Mouse (Mus musculus) adrenal gland, postnatal 10 days (tissue): Measurements from ENCODE around the gene Lrg1. TPM values are rescaled to one million over a fixed set of nuclear protein-coding genes. Genes with fewer than 3 reads are reported as not detected.
"Not testable (repeated sequence)": the region's sequence is repeated elsewhere in the genome, so short reads cannot be mapped to it uniquely, and the experiment has no call there.

Experiments
- DNase-seq: peaks from one replicate; pipeline ENCODE4 v3.0.0; 2021; ENCODE audit warnings: mixed read lengths
- total RNA-seq, 2 experiments: library from RNA; stranded (reverse); gene quantifications; 2 replicates each; pipeline ENCODE4 v1.2.3; 2021

Lrg1 gene
- total RNA-seq, 2 experiments from 2014 or later, result 41.0 to 55.6 TPM

DNA sequence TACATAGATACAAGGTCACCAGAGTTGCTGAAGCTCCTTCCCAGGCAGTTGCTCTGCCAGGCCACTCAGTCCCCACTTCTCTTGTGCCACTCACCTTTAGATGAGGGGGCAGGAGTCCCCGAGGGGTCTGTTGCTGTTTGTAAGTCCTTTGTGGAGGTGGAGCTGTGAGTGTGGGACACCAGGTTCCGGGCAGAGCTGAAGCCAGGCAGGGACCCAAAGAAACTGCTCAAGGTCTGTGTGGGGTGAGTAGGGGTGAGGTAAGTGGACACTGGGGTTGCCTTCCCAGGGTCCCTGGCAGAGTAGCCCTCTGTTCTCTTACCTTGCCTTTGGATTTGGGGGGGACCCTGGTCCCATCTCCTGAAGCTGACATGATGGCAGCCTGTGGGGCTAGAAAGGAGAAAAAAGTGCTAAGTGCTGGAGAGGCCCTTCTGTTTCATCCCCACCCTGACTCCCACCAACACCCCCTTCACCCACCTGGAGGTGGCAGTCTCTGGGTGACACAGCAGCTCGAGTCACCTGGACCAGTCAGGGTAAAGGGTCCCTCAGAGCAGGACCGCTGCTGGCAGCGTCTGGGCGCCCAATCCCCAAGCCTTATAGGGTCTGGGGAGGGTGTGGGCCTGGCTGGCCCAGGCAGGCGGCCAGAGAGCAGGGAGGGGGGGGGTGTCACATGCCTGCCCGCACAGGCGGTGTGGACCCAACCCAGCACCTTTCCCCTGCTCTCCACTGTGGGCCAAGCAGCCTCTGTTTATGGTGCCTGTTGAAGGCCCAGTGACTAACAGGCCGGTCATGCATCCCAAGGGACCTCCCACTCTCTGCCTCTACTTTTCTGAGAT, 12.4 kb downstream of the Lrg1 start, which contains the start of gene Plin4:
Plin4 (minus strand) TSS at position 585 of the 833 bp plus-strand sequence.
- DNase-seq, result peak; percentile 79

DNA sequence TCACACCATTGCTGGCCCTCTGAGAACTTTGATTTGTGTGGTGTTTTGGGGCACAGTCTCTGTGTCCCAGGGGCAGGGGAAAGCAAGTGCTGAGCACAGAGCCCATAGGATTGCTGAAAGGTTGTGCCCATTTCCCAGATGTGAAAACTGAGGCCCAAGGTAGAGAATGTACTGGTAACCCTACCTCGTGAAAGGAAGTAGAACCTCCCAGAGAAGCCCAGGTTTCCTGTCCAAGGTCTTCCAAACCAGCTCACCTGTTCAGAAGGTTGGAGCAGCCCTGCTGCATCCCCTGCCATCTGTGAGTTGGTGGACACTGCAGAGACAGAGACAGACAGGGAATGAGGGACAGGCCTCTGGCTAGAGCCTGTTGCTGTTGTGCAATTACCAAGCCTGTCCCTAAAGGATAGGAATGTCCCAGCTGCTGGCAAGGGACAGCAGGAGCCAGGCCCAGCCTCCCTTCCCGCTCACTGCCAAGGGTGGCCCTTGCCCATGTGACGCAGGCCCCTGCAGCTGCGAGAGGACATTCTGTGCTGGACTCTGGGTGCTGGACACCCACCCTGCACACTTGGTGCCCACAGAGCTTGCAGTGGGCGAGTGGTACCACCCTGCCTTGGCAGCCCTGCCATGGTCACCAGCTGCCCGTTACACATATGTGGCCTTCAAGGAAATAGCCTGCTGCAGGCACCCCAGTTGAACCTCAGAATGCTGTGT, 13.3 kb downstream of the Lrg1 start:
- DNase-seq, result peak; percentile 86

DNA sequence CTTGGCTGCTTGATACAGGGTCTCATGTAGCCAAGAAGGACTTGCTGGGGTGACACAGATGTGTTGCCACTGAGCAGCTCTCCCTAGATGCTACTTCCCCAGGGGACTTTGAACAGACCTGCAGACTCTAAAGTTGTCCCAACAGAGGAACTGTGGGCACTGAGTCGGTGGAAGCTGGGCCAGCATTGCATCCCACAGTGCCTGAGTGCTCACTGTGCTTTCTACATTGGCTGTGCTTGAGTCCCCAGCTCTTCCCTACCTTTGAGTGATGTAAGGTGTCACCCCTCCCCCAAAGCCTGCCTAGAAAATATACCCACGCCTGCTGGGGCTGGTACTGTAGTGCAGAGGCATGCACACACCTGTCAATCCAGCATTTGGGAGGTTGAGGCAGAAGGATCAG, 14.1 kb downstream of the Lrg1 start:
- peak; percentile 32 for DNase-seq

DNA sequence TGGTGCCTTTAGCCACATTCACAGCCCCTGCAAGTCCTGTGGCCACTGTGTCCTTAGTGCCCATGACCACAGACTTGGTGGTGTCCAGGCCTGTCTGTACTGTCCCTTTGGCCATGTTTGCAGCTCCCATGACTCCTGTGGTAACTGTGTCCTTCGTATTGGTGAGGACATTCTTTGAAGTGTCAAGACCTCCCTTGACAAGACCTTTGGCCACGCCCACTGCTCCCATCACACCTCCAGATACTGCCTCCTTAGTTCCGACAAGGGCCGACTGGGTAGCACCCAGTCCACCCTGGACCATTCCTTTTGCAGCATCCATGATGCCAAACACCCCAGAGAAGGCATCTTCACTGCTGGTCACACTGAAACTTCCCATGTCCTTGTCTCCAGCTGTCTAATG, 14.8 kb downstream of the Lrg1 start:
- DNase-seq, result peak; percentile 11

DNA sequence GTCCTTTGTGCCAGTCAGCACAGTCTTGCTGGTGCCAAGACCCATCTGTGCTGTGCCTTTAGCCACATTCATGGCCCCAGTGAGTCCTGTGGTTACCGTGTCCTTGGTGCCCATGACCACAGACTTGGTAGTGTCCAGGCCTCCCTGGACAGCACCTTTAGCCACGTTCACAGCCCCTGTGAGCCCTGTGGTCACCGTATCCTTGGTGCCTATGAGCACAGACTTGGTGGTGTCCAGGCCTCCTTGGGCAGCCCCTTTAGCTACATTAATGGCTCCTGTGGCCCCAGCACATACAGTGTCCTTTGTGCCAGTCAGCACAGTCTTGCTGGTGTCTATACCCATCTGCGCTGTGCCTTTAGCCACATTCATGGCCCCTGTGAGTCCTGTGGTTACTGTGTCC, 15.4 kb downstream of the Lrg1 start:
- not testable (repeated sequence) for DNase-seq

DNA sequence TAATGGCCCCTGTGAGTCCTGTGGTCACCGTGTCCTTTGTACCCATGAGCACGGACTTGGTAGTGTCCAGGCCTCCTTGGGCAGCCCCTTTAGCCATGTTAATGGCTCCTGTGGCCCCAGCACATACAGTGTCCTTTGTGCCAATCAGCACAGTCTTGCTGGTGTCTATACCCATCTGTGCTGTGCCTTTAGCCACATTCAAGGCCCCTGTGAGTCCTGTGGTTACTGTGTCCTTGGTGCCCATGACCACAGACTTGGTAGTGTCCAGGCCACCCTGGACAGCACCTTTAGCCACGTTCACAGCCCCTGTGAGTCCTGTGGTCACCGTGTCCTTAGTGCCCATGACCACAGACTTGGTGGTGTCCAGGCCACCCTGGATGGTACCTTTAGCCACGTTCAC, 17.0 kb downstream of the Lrg1 start:
- peak; percentile 5 for DNase-seq

DNA sequence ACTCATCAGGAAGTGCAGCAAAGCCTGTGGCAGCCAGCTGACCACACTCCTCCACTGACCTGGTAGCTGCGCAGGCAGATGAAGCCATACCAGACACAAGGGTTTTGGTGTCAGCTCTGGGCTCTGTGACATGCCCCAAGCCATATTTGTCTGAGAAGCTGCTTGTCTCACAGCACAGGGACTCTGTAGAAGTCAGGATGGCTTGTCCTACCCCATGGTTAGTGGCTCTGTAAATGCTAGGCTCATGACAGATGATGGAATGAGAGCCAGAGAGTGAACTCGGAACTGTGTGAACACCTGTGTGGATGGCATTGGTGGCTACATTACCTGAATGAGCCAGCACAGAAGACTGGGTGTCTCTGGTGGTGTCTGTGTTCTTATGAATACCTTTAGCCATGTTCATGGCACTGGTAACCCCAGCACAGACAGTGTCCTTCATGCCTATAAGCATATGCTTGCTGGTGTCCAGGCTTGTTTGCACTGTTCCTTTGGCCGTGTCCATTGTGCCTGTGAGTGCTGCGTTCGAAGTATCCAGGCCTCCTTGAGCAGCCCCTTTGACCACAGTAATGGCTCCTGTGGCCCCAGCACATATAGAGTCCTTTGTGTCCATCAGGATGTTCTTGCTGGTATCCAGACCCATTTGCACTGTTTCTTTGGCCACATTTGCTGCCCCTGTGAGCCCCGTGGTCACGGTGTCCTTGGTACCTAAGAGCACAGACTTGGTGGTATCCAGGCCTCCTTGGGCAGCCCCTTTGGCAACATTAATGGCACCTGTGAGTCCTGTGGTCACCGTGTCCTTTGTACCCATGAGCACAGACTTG, 18.1 kb downstream of the Lrg1 start:
- DNase-seq, result peak; percentile 27

DNA sequence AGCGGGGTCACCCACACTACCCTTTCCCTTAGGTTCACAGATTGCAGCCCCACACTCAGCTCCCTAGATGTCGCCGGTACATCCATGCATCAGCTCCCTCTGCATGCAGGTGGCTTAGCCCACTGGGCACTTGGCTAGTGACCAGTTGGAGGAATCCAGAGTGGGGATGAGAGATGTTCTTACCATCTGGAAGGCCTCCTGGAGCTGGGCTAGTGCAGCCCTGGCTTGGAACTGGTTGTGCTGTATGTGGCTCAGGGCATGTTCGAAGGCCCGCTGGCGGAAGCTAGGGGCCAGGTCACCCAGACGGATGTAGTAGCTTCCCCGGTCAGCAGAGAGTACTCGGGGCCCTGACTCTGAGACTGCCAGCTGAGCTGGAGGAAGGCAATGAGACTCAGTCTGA, 18.9 kb downstream of the Lrg1 start:
- DNase-seq, result no peak

DNA sequence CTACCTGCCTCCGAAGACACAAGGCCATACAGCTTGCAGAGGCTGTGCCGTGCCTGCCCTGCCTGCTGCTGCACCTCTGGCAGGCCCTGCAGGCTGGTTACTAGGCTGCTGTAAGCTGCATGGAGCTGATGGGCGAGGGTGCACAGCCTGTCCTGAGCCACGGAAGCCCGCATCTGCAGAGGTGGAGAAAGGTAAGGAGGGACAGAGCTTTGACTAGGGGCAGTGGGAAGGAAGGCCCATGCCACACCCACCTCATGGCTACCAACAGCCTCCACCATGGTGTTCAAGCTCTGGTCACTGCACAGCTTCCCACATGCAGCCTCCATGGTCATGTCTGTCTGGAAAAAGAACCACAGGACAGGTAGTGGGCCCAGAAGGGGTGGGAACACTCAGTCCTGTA, 19.6 kb downstream of the Lrg1 start:
- DNase-seq, result no peak

DNA sequence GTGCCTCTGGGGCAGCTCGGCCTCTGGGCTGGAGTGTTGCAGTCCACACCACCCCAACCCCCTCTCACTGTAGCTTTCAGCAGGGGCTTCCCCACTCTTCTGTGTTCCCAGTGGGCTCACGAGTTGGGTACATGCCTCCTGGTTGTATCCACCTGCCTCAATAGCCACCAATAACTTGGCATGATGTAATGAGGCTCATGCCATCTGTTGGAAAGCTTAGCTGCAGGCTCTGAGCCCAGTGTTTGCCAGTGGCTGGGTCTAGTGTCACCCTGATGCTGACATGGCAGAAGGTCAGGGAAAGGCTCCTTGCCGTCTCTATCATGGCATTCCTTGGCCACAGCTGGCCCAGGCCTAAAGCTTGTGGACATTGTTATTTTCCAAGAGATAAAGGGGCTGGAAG, 21.0 kb downstream of the Lrg1 start:
- DNase-seq, result no peak

DNA sequence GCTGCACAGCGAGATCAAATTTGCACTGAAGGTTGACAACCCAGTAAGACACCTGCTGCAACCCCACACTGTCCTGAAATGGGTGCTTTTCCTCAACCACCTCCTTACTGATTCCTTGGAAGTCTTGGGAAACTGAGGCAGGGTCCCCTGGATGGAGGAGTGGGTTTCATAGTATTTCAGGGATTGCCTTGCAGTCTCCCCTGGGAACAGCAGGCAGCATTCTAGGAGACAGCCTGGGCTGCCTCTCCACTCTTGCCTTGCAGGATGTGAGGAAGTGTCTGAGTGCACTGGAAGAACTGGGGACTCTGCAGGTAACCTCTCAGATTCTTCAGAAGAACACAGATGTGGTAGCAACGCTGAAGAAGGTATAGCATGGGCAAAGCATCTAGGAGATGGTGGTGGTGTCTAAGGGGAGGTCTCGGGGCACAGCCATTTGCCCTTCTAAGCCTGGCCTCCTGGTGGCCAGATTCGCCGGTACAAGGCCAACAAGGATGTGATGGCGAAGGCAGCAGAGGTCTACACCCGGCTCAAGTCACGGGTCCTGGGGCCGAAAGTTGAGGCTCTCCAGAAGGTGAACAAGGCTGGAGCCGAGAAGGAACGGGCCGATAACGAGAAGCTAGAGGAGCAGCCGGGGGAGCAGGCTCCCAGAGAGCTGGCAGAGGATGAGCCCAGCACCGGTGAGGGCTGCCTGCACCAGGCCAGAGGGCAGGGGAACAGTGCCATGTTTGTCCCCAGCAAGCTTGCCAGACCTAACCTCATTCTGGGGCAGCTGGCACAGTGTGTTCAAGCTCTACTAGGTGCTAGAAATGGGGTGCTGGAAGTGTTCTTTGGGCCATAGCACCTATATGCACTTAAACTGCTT, 22.9 kb downstream of the Lrg1 start:
- peak; percentile 53 for DNase-seq

DNA sequence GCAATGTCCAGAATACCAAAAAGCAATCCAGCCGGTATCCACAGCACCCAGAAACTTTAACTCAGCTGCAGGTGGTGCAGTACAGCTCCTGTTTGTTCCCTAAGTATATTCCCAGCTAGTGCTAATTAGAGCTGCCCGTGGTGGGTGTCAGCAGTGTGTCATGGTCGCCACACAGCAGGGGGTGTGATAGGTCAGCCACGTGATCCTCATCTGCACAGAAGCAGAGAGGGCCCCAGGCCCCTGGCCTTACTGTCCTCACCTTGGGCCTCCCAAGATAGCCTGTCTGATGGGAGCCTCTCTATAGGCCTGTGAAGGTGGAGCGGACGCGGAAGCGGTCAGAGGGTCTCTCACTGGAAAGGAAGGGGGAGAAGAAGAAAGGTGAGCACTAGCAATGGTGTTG, 23.6 kb downstream of the Lrg1 start:
- DNase-seq, result no peak

DNA sequence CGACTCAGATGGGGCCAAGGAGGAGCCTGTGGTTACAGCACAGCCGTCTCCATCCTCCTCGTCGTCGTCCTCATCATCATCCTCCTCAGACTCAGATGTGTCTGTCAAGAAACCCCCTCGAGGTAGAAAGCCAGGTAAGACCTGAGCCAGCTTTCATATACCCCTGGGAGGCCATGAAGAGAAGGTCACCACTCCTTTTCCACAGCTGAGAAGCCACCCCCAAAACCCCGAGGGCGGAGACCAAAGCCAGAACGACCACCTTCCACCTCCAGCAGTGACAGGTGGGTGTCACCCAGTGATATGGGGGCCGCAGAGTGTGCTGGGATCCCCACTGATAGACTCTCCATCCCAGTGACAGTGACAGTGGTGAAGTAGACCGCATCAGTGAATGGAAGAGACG, 24.9 kb downstream of the Lrg1 start:
- DNase-seq, result no peak

DNA sequence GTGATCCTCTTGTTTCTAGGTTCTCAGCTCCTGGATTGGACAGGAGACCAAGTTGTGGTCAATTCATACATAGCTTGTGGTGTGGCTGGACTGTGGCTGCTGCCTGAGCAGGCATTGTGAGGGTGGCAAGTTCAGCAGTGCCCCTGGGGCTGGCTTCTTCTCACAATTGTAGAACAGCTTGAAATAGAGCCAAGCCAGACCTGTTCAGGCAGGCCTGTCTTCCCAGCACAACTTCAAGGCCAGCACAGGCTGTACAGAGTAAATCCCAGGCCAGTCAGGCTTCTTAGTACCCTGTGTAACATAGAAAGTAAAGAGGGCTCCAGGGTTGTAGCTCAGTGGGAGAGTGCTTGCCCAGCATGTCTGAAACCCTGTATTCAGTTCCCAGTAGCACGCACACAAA, 29.0 kb downstream of the Lrg1 start:
- no peak for DNase-seq

DNA sequence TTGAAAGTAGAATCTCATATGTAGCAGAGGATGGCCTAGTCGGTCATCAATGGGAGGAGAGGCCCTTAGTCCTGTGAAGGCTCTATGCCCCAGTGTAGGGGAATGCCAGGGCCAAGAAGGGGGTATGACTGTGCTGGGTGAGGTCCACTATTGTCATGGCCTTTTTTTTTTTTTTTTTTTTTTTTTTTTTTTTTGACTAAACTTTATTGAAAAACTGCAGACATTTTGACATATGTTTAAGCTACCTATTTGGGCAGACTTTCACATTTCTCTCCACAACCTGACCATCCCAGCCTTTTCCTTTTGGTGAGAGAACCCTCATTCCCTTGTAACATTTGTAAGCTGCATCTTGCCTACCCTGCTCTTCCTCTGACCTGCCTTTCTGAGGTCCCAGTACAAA, 29.5 kb downstream of the Lrg1 start:
- no peak for DNase-seq

DNA sequence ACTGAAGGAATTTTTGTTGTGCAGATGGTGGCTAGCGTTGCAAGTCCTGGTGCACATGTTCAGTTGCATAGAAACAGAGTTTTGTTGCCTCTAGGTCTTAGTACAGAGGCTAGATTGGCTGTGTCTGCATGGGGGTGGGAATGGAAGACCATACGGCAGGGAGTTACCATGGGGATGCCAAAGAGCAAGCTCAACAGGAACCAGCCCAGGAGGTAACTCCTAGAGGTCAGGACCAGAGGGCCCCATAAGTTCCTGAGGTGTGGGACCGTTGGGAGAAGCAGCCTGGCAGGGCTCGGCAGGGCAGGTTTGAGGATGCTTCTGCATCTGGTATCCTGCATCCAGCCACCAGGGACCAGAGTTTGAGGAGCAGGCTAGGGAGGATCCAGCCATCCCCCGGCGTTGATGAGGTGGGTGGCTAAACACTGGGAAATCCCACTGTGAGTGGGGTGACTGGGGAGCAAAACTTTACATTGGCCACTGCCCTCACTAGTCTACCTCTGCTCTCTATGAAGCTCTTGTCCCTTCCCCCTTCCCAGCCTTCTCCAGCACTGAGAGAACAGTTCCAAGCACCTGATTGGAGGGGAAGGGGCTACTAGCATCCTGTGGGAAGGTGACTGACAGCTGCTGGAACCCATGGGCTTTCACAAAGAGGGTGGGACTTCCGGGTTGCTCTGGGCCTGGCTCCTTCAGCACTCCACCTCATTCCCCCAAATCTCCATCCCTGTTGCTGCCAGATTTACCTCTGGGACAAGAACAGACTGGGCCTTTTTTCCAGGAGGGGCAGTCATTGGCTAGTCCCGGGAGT, 40.8 kb downstream of the Lrg1 start:
- DNase-seq, result no peak

DNA sequence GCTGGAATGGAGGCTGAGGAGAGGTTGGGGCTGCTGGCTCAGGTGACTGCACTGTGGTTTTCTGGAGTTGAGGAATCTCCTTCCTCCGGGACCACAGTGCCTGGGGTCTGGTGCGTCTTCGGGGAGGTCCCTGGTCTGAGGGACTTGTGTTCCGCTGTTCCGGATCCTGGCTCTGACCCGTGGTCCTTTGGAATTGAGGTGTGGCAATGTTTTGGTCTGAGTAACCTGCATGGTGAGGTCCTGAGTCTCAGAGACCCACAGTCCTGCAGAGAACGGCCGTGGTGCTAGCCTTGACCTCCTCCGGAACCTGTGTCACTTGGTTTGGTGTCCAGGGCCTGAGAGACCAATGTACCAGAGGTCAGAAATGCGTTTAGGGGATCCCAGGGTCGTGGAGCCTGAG, 41.9 kb downstream of the Lrg1 start:
- DNase-seq, result no peak

DNA sequence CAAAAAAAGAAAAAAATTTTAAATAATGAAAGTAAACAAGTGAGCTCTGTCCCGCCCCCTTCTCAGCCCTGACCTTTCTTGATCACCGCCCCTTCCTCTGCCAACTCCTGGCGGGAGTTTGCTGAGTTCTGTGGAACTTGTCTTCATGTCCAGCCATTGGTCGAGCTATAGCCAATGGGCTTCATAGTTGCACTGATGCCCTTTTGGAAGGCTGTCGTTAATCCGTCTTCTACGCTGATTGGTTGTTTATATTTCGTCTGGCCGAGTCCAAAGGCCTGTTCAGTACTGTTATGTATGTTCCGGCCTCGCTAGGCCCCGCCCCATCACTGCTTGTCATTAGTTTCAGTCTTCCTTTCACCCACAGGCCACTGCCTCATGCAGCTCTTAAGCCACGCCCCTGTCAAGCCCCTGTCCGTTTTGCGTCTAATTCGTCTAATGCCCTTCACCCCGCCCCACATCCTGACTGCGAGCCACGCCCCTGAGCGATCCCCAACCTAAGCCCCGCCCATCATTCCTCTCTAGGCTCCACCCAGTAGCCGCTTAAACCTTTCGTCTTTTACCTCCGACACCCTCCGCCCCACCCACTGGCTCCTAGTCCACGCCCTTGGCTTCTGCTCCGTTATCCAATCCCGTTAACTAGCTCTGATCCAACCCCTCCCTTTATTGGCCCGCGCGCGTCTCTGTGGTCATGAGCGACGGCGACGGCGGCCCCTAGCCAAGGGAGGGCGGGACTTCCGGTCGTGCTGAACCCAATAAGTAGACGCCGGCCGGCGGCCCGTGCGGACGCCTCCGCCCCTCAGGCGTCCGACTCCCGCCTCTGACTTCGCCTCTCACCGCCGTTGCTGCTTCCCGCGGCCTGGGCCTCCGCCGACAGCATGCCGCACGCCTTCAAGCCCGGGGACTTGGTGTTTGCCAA, 42.7 kb downstream of the Lrg1 start, which contains the start of gene Hdgfl2:
Hdgfl2 (plus strand) TSS at position 755 of the 916 bp plus-strand sequence.
- peak; percentile 99 for DNase-seq

DNA sequence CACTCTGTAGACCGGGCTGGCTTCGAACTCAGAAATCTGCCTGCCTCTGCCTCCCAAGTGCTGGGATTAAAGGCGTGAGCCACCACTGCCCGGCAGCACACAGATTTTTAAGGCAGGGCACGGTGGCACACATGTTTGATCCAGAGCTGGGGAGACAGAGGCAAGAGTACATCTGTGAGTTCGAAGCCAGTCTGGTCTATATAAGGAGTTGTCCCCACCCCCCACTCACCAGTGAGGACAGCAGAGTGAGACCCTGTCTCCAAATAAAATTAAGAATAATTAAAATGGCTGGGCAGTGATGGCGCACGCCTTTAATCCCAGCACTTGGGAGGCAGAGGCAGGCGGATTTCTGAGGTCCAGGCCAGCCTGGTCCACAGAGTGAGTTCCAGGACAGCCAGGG, 43.4 kb downstream of the Lrg1 start:
- DNase-seq, result not testable (repeated sequence)

DNA sequence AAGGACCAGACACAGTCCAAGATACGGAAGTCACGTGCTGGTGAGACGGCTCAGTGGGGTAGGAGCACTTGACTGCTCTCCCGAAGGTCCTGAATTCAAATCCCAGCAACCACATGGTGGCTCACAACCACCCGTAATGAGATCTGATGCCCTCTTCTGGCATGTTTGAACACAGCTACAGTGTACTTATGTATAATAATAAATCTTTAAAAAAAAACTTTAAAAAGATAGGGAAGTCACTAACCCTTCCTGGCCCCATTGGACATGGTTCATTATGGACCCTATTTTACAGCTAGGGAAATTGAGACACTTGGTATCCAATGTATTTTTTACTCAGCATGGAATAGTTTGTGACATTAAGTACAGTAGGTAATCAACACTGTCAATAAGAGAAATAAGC, 44.3 kb downstream of the Lrg1 start:
- no peak for DNase-seq
